Mouse (Mus musculus) spleen, embryonic (tissue): ENCODE measurements around the gene Apoh.

ENCODE experiments used
- CTCF ChIA-PET: fragments of 350-600 bp; sonication (Branson Sonifier 250); formaldehyde crosslinking; loops from one replicate; lab custom pipeline; 2022; lab: Charles Lee

The Apoh gene

GRCm38 (mm10) chr11:108333006-108333405 is 10.1 kb upstream of the Apoh start:
- CTCF ChIA-PET, result interaction anchor here (0.6 kb wide), 1 partner anchor 19 kb away, joined by 14 read pairs; no protein-coding TSS in a partner anchor

DNA sequence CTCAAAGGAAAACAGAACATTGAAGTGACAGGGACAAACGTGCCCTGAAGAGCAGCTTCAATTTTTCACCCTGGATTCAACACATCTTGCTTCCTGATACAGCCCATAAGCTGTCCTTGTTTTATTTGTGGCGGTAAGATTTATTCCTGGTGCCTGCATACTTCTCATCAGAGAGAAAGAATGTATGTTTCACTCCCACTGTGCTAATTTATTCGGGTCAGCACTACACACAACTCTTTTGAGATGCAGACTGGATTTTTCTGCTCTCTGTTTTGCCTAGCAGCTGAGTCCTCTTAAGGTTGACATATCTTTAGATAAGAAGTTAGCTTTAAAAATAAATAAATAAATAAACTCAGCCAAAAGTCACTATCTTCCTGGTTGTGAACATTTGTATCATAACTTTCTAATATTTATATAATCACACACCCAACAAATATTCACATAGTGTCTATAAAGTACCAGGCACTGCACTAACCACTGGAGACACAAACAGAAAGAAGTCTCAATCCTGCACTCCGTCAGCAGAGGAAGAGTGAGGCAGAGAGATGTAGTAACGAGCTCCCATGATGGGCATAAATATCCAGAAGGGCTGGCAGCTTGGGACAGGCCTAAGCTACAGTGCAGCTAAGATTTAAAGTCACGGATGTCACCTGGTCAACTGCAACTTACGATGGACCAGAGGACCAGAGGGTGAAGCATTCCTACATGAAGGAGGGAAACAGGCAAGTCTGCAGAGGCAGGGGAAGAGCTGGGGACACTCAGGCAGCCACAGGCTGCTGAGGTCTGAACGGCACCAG is 9.4 kb upstream of the Apoh start:
- CTCF ChIA-PET, result interaction anchor here (0.6 kb wide), 2 partner anchors 13 to 19 kb away, joined by 7 to 14 read pairs; no protein-coding TSS in a partner anchor

GRCm38 (mm10) chr11:108334658-108335057 is 8.5 kb upstream of the Apoh start:
- CTCF ChIA-PET, result no interaction called here

DNA sequence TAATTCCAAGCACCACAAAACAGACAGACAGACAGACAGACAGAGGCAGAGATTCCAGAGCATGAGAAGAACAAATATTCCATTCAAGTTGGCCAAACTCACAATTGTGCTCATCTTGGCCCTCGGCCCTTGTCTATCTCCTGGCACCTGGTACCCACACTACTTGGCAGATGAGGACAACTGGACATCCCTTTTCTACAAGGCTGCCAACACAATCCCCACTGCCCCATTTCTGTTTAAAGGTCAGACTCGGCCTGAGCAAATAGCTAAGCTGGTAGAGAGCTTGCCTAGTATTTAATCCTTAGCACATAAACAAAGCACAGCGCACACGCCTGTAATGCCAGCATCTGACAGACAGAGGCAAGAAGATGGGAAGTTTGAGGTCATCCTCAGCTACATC is 7.6 kb upstream of the Apoh start:
- CTCF ChIA-PET, result no interaction called here

GRCm38 (mm10) chr11:108336445-108336844 is 6.7 kb upstream of the Apoh start:
- CTCF ChIA-PET, result interaction anchor here (0.5 to 0.6 kb wide), 4 partner anchors 21 to 268 kb away, joined by 3 to 7 read pairs (median 4); no protein-coding TSS in a partner anchor

GRCm38 (mm10) chr11:108340293-108340692 is 2.9 kb upstream of the Apoh start:
- CTCF ChIA-PET, result no interaction called here

GRCm38 (mm10) chr11:108341783-108342182 is 1.4 kb upstream of the Apoh start:
- CTCF ChIA-PET, result no interaction called here

- CTCF ChIA-PET, result interaction anchor here (0.6 kb wide), 1 partner anchor 182 kb away, joined by 3 read pairs; no protein-coding TSS in a partner anchor
Observed at GRCm38 (mm10) chr11:108343789-108344462, 772 bp downstream of the Apoh start, which contains the start of gene Prkca. Gene Prkca (minus strand): TSS chr11:108343928.

DNA sequence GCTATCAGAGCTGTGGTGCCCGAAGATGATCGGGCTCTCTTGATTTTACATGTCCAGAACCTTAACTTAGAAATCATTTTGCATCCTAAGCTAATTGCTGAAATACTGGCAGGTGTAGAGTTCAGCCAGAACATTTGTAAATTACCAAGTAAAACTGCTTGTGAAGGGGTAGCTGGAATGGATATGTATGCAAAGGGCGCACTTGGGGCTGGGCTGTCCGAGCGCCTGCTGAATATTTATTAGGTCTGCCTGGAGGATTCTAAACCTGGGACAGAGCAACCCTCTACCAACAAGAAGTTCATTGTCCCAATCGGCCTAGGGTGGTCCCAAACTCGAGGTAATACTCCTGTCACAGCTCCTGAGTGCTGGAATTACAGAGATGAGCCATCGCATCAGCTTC is 1.6 kb downstream of the Apoh start:
- CTCF ChIA-PET, result interaction anchor here (0.6 kb wide), 1 partner anchor 183 kb away, joined by 3 read pairs; no protein-coding TSS in a partner anchor

DNA sequence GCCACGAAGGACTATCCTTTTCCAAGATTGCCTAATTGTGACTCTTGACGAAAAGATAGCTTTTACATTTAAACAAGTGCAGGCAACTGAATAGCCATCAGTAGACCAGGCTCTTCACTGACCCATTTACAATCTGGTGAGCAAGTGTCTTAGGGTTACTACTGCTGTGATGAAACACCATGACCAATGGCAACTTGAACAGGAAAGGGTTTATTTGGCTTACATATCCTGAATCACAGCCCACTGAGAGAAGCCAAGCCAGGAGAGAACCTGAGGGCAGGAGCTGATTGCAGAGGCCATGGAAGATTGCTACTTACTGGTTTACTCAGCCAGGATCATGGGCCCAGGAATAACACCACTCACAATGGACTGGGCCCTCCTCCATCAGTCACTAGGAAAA is 2.2 kb downstream of the Apoh start:
- CTCF ChIA-PET, result no interaction called here

GRCm38 (mm10) chr11:108350799-108351198 is 7.6 kb downstream of the Apoh start:
- CTCF ChIA-PET, result no interaction called here

DNA sequence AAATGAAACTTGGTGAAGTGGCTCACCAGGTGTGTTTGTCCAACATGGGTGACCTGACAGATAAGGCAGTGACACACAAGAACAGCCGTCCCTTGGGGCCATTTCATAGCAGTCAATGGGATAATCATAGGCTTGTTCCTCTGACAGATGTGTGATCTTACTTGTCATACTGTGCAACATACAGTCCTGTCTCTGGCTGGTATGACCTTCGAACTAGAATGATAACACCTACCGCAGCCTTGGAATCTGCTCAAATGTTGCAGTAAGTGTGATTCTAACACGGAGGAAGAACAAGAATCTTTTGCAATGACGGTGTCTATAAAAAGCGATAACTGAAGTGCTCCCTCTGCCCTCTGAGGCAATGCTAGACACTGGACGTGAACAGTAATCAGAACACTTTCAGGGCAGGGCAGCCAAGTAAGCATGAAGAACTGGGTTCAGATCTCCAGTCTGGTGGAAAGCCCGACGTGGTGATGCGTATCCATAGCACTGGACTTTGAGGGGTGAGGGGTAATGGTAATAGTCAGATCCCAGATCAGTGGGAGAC is 9.8 kb downstream of the Apoh start:
- CTCF ChIA-PET, result no interaction called here

DNA sequence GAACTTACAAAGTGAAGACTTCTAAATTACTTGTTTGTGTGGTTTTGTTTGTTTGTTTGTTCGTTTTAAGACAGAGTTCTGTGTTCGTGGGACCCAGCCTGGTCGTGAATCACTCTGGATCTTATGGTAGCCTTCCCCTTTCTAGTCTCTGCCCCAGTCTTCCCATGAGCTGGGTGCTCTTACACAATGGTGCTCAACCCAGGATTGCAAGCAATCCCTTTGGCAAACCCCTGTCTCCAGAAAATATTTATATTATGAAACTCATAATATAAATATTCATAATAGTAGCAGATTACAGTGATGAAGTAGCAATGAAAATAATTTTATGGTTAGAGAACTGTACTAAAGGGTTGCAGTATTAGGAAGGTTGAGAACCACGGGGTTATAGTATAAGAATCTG is 12.9 kb downstream of the Apoh start:
- CTCF ChIA-PET, result no interaction called here

GRCm38 (mm10) chr11:108358911-108359310 is 15.8 kb downstream of the Apoh start:
- CTCF ChIA-PET, result no interaction called here

DNA sequence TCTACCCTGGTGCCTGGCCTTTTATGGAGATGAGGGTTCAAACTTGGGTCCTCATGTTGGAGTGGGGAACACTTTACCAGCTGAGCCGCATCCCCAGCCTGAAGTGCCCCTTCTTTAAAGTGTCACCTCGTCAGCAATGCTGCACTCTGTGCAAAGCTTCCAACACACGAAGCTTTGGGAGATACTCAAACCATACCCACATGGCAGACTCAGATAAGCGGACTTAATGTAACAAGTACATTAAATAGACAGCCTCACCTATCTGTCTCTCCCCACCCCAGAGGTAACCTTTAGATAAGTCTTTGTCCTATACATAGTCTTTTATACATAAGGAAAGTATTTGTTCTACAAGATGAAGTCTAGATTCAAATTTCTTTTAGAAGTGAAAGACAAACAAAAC is 17.8 kb downstream of the Apoh start:
- CTCF ChIA-PET, result no interaction called here

DNA sequence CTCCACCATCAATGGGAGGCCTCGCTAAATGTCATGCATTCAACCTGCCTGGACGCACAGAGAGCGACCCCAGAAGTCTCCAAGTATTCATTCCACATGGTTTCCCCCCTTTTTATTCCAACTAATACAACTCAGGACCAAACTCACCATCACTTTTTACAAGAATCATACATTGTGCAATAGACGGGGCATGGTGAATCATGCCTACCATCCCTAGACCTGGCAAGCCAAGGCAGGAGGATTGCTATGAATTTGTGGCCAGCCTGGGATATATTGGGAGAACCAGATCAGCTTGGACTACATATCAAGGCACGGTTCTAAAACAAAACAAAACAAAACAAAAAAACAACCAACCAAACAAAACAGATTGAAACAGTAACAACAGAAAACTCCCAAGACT is 19.8 kb downstream of the Apoh start:
- CTCF ChIA-PET, result no interaction called here

- CTCF ChIA-PET, result interaction anchor here (0.6 kb wide), 1 partner anchor 40 kb away, joined by 4 read pairs; no protein-coding TSS in a partner anchor
Observed at GRCm38 (mm10) chr11:108363991-108364390, 20.8 kb downstream of the Apoh start.

- CTCF ChIA-PET, result interaction anchor here (0.5 kb wide), 1 partner anchor 558 kb away, joined by 4 read pairs; no protein-coding TSS in a partner anchor
Observed at GRCm38 (mm10) chr11:108364945-108365589, 21.9 kb downstream of the Apoh start.

DNA sequence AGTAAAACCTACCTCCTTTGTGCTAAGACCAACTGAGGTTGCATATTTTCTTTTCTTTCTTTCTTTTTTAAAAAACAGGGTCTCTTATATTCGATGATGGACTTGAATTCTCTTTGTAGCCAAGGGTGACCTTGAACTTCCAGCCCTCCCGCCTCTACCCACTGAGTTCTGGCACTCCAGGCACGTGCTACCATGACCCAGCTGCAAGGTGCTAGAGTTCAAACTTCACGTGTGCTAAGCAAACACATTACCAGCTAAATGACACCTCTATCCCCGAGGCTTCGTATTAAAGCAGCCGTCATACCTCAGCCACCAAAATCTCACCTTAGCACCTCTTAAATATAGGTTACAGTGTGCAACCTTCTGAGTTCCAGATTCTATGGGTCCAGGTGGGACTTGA is 22.4 kb downstream of the Apoh start:
- CTCF ChIA-PET, result interaction anchor here (0.5 kb wide), 1 partner anchor 922 kb away, joined by 5 read pairs; no protein-coding TSS in a partner anchor

DNA sequence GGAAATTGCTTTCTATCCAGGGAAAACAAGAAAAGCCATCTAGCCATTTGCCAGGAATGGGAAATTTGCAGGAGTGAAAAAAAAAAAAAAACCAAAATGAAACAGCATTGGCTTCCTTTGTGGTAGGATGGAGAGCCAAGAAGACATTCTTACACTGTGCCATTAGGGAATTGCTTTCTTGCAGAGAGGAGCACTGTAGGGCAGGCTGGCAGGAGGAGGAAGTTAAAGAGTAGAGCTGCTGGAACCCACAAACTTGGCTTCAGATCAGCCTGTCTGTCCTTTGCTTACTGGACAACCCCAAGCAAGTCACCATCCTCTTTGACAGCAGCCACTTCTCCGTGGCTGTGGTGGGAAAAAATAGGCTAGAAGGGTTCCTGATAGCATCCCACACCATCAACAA is 23.9 kb downstream of the Apoh start:
- CTCF ChIA-PET, result no interaction called here

DNA sequence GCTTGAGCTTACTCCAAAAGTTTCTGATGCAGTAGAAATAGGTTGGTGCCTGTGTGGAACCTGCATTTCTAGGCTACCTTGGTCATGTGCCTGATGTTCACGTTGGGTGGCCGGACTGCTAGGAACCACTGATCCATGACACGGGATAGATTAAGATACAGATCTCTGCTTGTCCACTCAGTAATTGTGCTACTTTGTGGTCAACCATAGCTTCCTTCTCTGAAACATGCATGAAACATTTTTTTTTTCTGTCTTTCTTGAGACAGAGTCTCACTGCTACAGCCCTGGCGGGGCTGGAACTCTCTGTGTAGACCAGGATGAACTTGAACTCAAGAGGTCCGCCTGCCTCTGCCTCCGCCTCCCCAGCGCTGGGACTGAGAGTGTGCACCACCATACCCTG is 33.7 kb downstream of the Apoh start:
- CTCF ChIA-PET, result interaction anchor here (0.6 to 2.4 kb wide), 2 partner anchors 366 to 465 kb away, joined by 6 to 18 read pairs; no protein-coding TSS in a partner anchor
